Mouse (Mus musculus): Measurements from ENCODE around the gene Astn2. TPM values are rescaled to one million over a fixed set of nuclear protein-coding genes. Genes with fewer than 3 reads are reported as not detected.

Astn2 gene
- polyA plus RNA-seq, 1 experiment = 0.65 TPM

- no peaks in the 10 kb centered on the region for H3K27me3 ChIP-seq (ENCODE audit: control insufficient read depth, insufficient read depth, low read length)
- WGBS = 91% methylated on average over 2 of the region's 2 CpGs
- no peaks in the 10 kb centered on the region for H3K36me3 ChIP-seq (ENCODE audit: control insufficient read depth, insufficient read depth, low read length)
- TF ChIP-seq POLR2A (IDR thresholded peaks at IDR 0.05; ENCODE audit: control insufficient read depth, extremely low read depth, insufficient read depth, low read length, poor library complexity) (no peak), CTCF (IDR thresholded peaks at IDR 0.05; ENCODE audit: borderline replicate concordance, control insufficient read depth, extremely low read depth, insufficient read depth, low read length, poor library complexity) (no peak)
- no peaks in the 10 kb centered on the region for H3K4me1 ChIP-seq (replicated peaks; ENCODE audit: control insufficient read depth, insufficient read depth, low read length)
- no peak overlapping the region for H3K4me3 ChIP-seq (ENCODE audit: control insufficient read depth, insufficient read depth, low read length)
- DNase-seq = no peak
- H3K27ac ChIP-seq (ENCODE audit: control insufficient read depth, insufficient read depth, low read length) = no peak overlapping the region
Observed at GRCm38 (mm10) chr4:66321051-66321450, 83.4 kb downstream of the Astn2 start.

GRCm38 (mm10) chr4:66314806-66315484, 89.5 kb downstream of the Astn2 start:
- no peaks in the 10 kb centered on the region for H3K4me1 ChIP-seq (replicated peaks; ENCODE audit: control insufficient read depth, insufficient read depth, low read length)
- no peak overlapping the region for H3K4me3 ChIP-seq (ENCODE audit: control insufficient read depth, insufficient read depth, low read length)
- TF ChIP-seq CTCF (IDR thresholded peaks at IDR 0.05; ENCODE audit: borderline replicate concordance, control insufficient read depth, extremely low read depth, insufficient read depth, low read length, poor library complexity) = no peak
- no peak for TF ChIP-seq POLR2A (IDR thresholded peaks at IDR 0.05; ENCODE audit: control insufficient read depth, extremely low read depth, insufficient read depth, low read length, poor library complexity)
- no peak for DNase-seq
- H3K27me3 ChIP-seq (ENCODE audit: control insufficient read depth, insufficient read depth, low read length) = no peaks in the 10 kb centered on the region
- no peak overlapping the region for H3K27ac ChIP-seq (ENCODE audit: control insufficient read depth, insufficient read depth, low read length)
- 62% methylated on average over 8 of the region's 8 CpGs for WGBS
- no peaks in the 10 kb centered on the region for H3K36me3 ChIP-seq (ENCODE audit: control insufficient read depth, insufficient read depth, low read length)

- no peaks in the 10 kb centered on the region for H3K27me3 ChIP-seq (ENCODE audit: control insufficient read depth, insufficient read depth, low read length)
- DNase-seq = no peak
- no peaks in the 10 kb centered on the region for H3K36me3 ChIP-seq (ENCODE audit: control insufficient read depth, insufficient read depth, low read length)
- 91% methylated on average over 1 of the region's 1 CpGs for WGBS
- no peak overlapping the region for H3K4me3 ChIP-seq (ENCODE audit: control insufficient read depth, insufficient read depth, low read length)
- H3K27ac ChIP-seq (ENCODE audit: control insufficient read depth, insufficient read depth, low read length) = no peak overlapping the region
- H3K4me1 ChIP-seq (replicated peaks; ENCODE audit: control insufficient read depth, insufficient read depth, low read length) = no peaks in the 10 kb centered on the region
- TF ChIP-seq POLR2A (IDR thresholded peaks at IDR 0.05; ENCODE audit: control insufficient read depth, extremely low read depth, insufficient read depth, low read length, poor library complexity) (no peak), CTCF (IDR thresholded peaks at IDR 0.05; ENCODE audit: borderline replicate concordance, control insufficient read depth, extremely low read depth, insufficient read depth, low read length, poor library complexity) (no peak)
Observed at GRCm38 (mm10) chr4:66312733-66313132, 91.7 kb downstream of the Astn2 start.

- DNase-seq = no peak
- TF ChIP-seq CTCF (IDR thresholded peaks at IDR 0.05; ENCODE audit: borderline replicate concordance, control insufficient read depth, extremely low read depth, insufficient read depth, low read length, poor library complexity) = no peak
- TF ChIP-seq POLR2A (IDR thresholded peaks at IDR 0.05; ENCODE audit: control insufficient read depth, extremely low read depth, insufficient read depth, low read length, poor library complexity) = no peak
- no peaks in the 10 kb centered on the region for H3K36me3 ChIP-seq (ENCODE audit: control insufficient read depth, insufficient read depth, low read length)
- no peaks in the 10 kb centered on the region for H3K27me3 ChIP-seq (ENCODE audit: control insufficient read depth, insufficient read depth, low read length)
- no peaks in the 10 kb centered on the region for H3K4me1 ChIP-seq (replicated peaks; ENCODE audit: control insufficient read depth, insufficient read depth, low read length)
- H3K4me3 ChIP-seq (ENCODE audit: control insufficient read depth, insufficient read depth, low read length) = no peak overlapping the region
- no peak overlapping the region for H3K27ac ChIP-seq (ENCODE audit: control insufficient read depth, insufficient read depth, low read length)
- 92% methylated on average over 7 of the region's 7 CpGs for WGBS
Observed at GRCm38 (mm10) chr4:66310315-66311020, 93.9 kb downstream of the Astn2 start.

- Histone ChIP-seq H3K36me3 (ENCODE audit: control insufficient read depth, insufficient read depth, low read length) (no peaks in the 10 kb centered on the region), H3K4me3 (ENCODE audit: control insufficient read depth, insufficient read depth, low read length) (no peak overlapping the region), H3K4me1 (replicated peaks; ENCODE audit: control insufficient read depth, insufficient read depth, low read length) (no peaks in the 10 kb centered on the region), H3K27ac (ENCODE audit: control insufficient read depth, insufficient read depth, low read length) (no peak overlapping the region), H3K27me3 (ENCODE audit: control insufficient read depth, insufficient read depth, low read length) (no peaks in the 10 kb centered on the region)
- no peak for DNase-seq
- TF ChIP-seq POLR2A (IDR thresholded peaks at IDR 0.05; ENCODE audit: control insufficient read depth, extremely low read depth, insufficient read depth, low read length, poor library complexity) = no peak
- no peak for TF ChIP-seq CTCF (IDR thresholded peaks at IDR 0.05; ENCODE audit: borderline replicate concordance, control insufficient read depth, extremely low read depth, insufficient read depth, low read length, poor library complexity)
- WGBS = 89% methylated on average over 6 of the region's 6 CpGs
Observed at GRCm38 (mm10) chr4:66306377-66306776, 98.0 kb downstream of the Astn2 start.

- Histone ChIP-seq H3K4me3 (ENCODE audit: control insufficient read depth, insufficient read depth, low read length) (no peak overlapping the region), H3K27me3 (ENCODE audit: control insufficient read depth, insufficient read depth, low read length) (no peaks in the 10 kb centered on the region), H3K4me1 (replicated peaks; ENCODE audit: control insufficient read depth, insufficient read depth, low read length) (no peaks in the 10 kb centered on the region), H3K36me3 (ENCODE audit: control insufficient read depth, insufficient read depth, low read length) (no peaks in the 10 kb centered on the region), H3K27ac (ENCODE audit: control insufficient read depth, insufficient read depth, low read length) (no peak overlapping the region)
- DNase-seq = no peak
- TF ChIP-seq CTCF (IDR thresholded peaks at IDR 0.05; ENCODE audit: borderline replicate concordance, control insufficient read depth, extremely low read depth, insufficient read depth, low read length, poor library complexity) = no peak
- TF ChIP-seq POLR2A (IDR thresholded peaks at IDR 0.05; ENCODE audit: control insufficient read depth, extremely low read depth, insufficient read depth, low read length, poor library complexity) = no peak
- WGBS = 85% methylated on average over 7 of the region's 7 CpGs
Observed at GRCm38 (mm10) chr4:66302686-66303310, 101.6 kb downstream of the Astn2 start.
